Mouse (Mus musculus) neural tube, embryonic 11.5 days (tissue): ENCODE data around the gene Krt80. TPM values are rescaled to one million over a fixed set of nuclear protein-coding genes. Genes with fewer than 3 reads are reported as not detected.

Experiments used
- ATAC-seq: fragments of 200-750 bp; cut with Nextera tagmentation; 2 replicates; pipeline ENCODE4 v1.8.0; 2017; ENCODE audit warnings: moderate number of reproducible peaks, mild to moderate bottlenecking, moderate TSS enrichment, moderate library complexity; ENCODE audit not compliant: insufficient read depth, low FRiP score, low TSS enrichment
- DNase-seq: peaks from one replicate; pipeline ENCODE4 v3.0.0-alpha.2; 2015; ENCODE audit warnings: low spot score
- H3K27ac ChIP-seq: fragments of 300-500 bp; sonication (generic); 2 replicates; pipeline ENCODE4 v1.5.1; 2014; ENCODE audit warnings: low read depth, mild to moderate bottlenecking, low read length
- H3K27me3 ChIP-seq: fragments of 300-500 bp; sonication (generic); 2 replicates; pipeline ENCODE4 v1.6.1; 2014; ENCODE audit warnings: mild to moderate bottlenecking, low read length, mixed read lengths; ENCODE audit not compliant: control insufficient read depth, insufficient read depth
- H3K36me3 ChIP-seq: fragments of 300-500 bp; sonication (generic); 2 replicates; pipeline ENCODE4 v1.6.1; 2014; ENCODE audit warnings: mild to moderate bottlenecking, low read length, moderate library complexity, mixed read lengths; ENCODE audit not compliant: control insufficient read depth, insufficient read depth
- H3K4me1 ChIP-seq: fragments of 300-500 bp; sonication (generic); 2 replicates; pipeline ENCODE4 v1.6.1; 2014; ENCODE audit warnings: low read length, mixed read lengths; ENCODE audit not compliant: control insufficient read depth, insufficient read depth
- H3K4me2 ChIP-seq: fragments of 300-500 bp; sonication (generic); 2 replicates; pipeline ENCODE4 v1.6.1; 2014; ENCODE audit warnings: low read depth, mild to moderate bottlenecking, moderate library complexity
- H3K4me3 ChIP-seq: fragments of 300-500 bp; sonication (generic); 2 replicates; pipeline ENCODE4 v1.5.1; 2014; ENCODE audit warnings: low read depth, low read length
- H3K9ac ChIP-seq: fragments of 300-500 bp; sonication (generic); 2 replicates; pipeline ENCODE4 v1.6.1; 2014; ENCODE audit warnings: mild to moderate bottlenecking, low read length
- H3K9me3 ChIP-seq: fragments of 300-500 bp; sonication (generic); 2 replicates; pipeline ENCODE4 v1.6.1; 2016; ENCODE audit warnings: low read length; ENCODE audit not compliant: control insufficient read depth
- WGBS: fragments of 180-500 bp; shearing (Covaris S2); extraction: QIAGEN DNeasy Blood & Tissue Kit; methylation state at CpG from one replicate; pipeline ENCODE4 v1.1.7; 2014; 5-methylcytosine and 5-hydroxymethylcytosine counted together
- polyA plus RNA-seq: library from polyadenylated mRNA; unstranded; fragments of >200 nt; fragmentation: Nextera tagmentation; extraction: Ambion mirVana; gene quantifications from 2 replicates; pipeline ENCODE4 v1.2.1, GENCODE M21; 2014

Krt80 gene
- polyA plus RNA-seq, 1 experiment from 2014 or later: not detected

DNA sequence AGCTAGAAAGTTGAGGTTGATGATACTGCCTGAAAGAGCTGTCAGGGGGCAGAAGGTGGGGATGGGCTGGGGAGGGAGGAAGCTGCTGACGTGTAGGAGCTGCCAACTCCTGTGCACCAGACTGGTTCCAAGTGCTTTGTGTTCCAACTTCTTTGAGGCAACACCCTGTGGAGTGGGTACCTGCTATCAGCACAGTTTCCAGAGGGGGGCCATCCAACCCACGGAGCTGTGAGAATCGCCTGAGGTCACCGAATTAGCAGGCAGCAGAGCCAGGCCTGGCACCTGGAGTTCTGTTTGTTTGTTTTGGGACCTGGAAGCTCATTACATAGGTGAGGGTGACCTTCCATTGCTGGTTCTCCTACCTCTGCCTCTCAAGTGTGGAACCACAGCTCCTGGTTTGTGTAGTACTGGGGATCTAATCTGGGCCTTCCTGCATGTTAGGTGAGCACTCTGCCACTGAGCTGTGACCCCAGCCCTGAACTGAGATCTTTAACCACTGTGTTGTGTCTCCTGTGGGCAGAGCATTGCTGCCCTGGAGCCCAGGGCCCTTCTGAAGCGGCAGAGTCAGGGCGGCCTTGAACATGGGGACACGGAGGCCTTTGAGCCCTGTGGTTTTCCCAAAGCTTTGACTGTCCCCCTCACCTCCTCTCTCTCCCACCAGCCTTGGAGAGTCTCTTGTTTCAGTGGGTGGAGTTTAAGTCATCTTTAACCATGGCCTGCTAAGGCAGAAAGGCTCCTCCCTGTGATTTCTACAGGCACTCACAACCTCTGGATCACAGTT lies 4.9 kb downstream of the Krt80 start:
- DNase-seq (no peak), ATAC-seq (no peak)
- Histone ChIP-seq H3K9me3 (no peaks in the 10 kb centered on the region), H3K9ac (no peak overlapping the region), H3K27me3 (no peaks in the 10 kb centered on the region), H3K27ac (no peak overlapping the region), H3K4me3 (no peak overlapping the region), H3K36me3 (no peaks in the 10 kb centered on the region), H3K4me1 (no peaks in the 10 kb centered on the region), H3K4me2 (no peak overlapping the region)
- 69% methylated on average over 7 of the region's 7 CpGs for WGBS

DNA sequence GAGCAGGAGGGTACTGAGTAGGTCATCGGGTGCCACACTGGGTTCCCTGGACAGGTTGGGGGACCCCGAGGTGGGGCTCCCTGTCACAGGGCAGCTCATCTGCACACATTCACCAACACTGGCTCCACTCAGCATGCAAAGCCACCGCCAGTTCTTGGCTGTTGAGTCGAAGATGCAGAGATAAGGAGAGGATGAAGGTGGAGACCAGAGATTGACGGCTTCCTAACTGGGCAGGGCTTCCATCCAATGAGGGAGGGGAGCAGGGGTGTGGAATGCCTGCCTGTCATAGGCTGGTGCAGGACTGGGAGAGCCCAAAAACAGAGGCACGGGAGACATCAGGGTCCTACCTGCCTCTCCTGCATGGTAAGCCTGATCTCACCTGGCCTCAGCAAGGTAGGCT lies 5.5 kb downstream of the Krt80 start:
- WGBS: 80% methylated on average over 6 of the region's 6 CpGs
- Histone ChIP-seq H3K36me3 (no peaks in the 10 kb centered on the region), H3K27ac (no peak overlapping the region), H3K27me3 (no peaks in the 10 kb centered on the region), H3K4me1 (no peaks in the 10 kb centered on the region), H3K4me3 (no peak overlapping the region), H3K9ac (no peak overlapping the region), H3K4me2 (no peak overlapping the region), H3K9me3 (no peaks in the 10 kb centered on the region)
- ATAC-seq: no peak
- no peak for DNase-seq

GRCm38 (mm10) chr15:101363933-101364332 lies 6.0 kb downstream of the Krt80 start:
- ATAC-seq: no peak

DNA sequence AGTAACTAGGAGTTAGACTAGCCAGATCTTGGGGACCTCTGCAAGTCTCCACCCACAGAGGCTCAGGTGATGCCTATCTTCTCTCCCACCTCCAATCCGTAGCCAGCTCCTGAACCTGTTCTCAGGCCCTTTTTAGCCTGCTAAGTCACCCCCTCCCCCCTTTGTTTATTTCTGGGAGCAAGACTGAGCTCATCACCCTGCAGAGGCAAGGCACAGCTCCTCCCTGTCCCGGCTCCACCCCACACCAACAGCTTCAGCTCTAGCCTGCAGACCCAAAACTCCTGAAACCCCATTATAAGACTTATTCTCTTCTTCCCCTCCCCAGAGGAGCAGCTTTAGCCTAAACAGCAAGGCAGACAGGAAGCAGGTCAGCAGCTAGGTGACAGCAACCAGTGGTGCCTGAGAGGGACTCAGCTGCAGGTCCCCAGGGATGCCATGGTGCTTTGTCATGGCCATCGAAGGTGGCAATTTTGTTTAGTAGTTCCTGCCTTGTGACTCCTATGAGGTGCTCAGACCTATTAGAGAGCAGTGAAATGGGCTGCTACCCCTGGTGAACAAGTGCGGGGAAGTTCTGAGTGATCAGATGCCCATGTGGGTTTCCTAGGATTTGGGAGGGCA lies 7.5 kb downstream of the Krt80 start:
- WGBS: 56% methylated on average over 4 of the region's 4 CpGs
- no peak overlapping the region for H3K9ac ChIP-seq
- no peaks in the 10 kb centered on the region for H3K27me3 ChIP-seq
- H3K4me1 ChIP-seq: no peaks in the 10 kb centered on the region
- H3K9me3 ChIP-seq: no peaks in the 10 kb centered on the region
- no peaks in the 10 kb centered on the region for H3K36me3 ChIP-seq
- DNase-seq: no peak
- no peak overlapping the region for H3K27ac ChIP-seq
- ATAC-seq: no peak
- no peak overlapping the region for H3K4me3 ChIP-seq
- H3K4me2 ChIP-seq: no peak overlapping the region

More at GRCm38 (mm10) chr15:101363933-101364332, 6.0 kb downstream of the Krt80 start:
- WGBS: 82% methylated on average over 6 of the region's 6 CpGs
- H3K27ac ChIP-seq: no peak overlapping the region
- no peak for DNase-seq
- H3K4me1 ChIP-seq: no peaks in the 10 kb centered on the region
- H3K36me3 ChIP-seq: no peaks in the 10 kb centered on the region
- no peak overlapping the region for H3K9ac ChIP-seq
- H3K4me3 ChIP-seq: no peak overlapping the region
- no peak overlapping the region for H3K4me2 ChIP-seq
- no peaks in the 10 kb centered on the region for H3K27me3 ChIP-seq
- H3K9me3 ChIP-seq: no peaks in the 10 kb centered on the region

DNA sequence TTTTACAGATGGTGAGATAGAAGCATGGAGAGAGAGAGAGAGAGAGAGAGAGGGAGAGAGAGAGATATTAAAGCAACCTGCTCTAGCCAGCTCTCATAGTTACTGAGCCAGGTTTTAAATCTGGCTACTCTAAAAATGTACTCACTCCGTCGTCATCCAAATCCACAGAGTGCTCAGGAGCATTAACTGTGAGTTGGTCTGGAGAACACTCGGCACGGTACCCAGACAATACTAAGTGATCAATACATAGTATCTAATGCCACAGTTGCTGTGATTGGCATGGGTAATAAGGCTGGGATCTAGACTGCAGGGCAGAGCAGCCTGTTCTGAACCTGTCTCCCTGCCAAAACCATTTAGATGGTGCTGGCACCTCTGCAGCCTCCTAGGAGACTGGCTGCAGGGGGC lies 14.6 kb downstream of the Krt80 start:
- Histone ChIP-seq H3K27ac (no peak overlapping the region), H3K9ac (no peak overlapping the region), H3K9me3 (no peaks in the 10 kb centered on the region), H3K27me3 (no peaks in the 10 kb centered on the region), H3K36me3 (no peaks in the 10 kb centered on the region), H3K4me3 (no peak overlapping the region), H3K4me2 (no peak overlapping the region), H3K4me1 (no peaks in the 10 kb centered on the region)
- no peak for ATAC-seq
- DNase-seq: no peak
- WGBS: 92% methylated on average over 4 of the region's 4 CpGs

- no peaks in the 10 kb centered on the region for H3K27me3 ChIP-seq
- H3K4me2 ChIP-seq: no peak overlapping the region
- no peak overlapping the region for H3K4me3 ChIP-seq
- H3K9ac ChIP-seq: no peak overlapping the region
- H3K9me3 ChIP-seq: no peaks in the 10 kb centered on the region
- no peaks in the 10 kb centered on the region for H3K36me3 ChIP-seq
- no peak overlapping the region for H3K27ac ChIP-seq
- no peaks in the 10 kb centered on the region for H3K4me1 ChIP-seq
- 56% methylated on average over 10 of the region's 10 CpGs for WGBS
- no peak for DNase-seq
- ATAC-seq: no peak
These were observed 17.1 kb downstream of the Krt80 start for GRCm38 (mm10) chr15:101352706-101353465.

DNA sequence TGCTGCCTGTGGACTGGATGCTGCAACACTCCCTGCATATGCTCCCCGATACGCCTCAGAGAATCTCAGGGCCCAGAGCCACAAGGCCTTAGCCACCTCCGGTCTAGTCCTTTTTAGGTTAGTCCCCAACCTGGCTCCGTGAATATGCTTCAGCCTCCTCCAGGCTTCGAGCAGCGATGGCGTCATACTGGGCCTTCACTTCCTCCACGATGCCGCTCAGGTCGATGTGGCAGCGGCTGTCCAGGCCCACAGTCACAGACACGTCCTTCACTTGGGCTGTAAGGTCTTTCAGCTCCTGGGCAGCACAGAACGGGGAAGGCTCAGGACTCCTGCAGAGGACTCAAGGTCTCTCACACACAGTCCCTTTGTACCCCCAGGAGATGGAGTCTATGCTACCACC lies 17.9 kb downstream of the Krt80 start:
- H3K4me1 ChIP-seq: no peaks in the 10 kb centered on the region
- H3K27ac ChIP-seq: no peak overlapping the region
- DNase-seq (no peak), ATAC-seq (no peak)
- H3K4me3 ChIP-seq: no peak overlapping the region
- H3K4me2 ChIP-seq: no peak overlapping the region
- 68% methylated on average over 13 of the region's 13 CpGs for WGBS
- H3K9ac ChIP-seq: no peak overlapping the region
- no peaks in the 10 kb centered on the region for H3K9me3 ChIP-seq
- no peaks in the 10 kb centered on the region for H3K27me3 ChIP-seq
- H3K36me3 ChIP-seq: no peaks in the 10 kb centered on the region

DNA sequence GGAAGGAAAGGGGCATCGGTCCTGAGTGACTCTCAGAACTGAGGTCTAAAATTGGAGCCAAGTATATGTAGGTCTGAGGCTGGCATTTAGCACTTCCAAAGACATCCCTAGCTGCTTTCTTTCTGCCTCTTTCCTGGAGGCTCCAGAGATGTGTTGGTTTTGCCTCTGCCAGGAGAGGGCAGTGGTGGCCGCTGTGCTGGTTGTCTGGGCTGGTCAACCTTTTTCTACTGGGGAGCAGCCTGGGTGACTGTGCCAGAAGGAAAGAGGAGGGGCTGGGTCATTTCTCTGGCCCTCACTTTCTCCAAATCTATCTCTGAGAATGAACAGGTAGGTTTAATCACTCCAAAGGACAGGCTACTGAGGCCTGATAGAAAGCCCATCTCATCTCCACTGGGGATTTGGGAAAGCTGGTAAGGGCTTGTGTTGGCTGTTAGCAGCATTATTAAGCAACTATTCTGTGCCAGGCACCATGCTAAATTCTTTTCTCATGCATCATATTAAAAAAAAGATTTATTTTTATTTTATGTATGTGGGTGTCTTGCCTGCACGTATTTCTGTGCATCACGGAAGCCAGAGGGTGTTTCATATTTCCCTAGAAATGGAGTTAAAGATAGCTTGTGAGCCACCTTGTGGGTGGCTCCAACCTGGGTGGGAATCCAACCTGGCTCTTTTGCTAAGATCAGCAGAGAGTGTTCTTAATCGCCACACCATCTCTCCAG lies 28.0 kb downstream of the Krt80 start:
- Histone ChIP-seq H3K4me3 (no peak overlapping the region), H3K36me3 (no peaks in the 10 kb centered on the region), H3K27ac (no peak overlapping the region), H3K4me1 (no peaks in the 10 kb centered on the region), H3K27me3 (no peaks in the 10 kb centered on the region; the same call in 1 of the 2 replicates), H3K4me2 (no peak overlapping the region), H3K9me3 (no peaks in the 10 kb centered on the region), H3K9ac (no peak overlapping the region)
- ATAC-seq: no peak
- WGBS: 67% methylated on average over 5 of the region's 5 CpGs
- DNase-seq: no peak
